Mouse (Mus musculus): ENCODE measurements around the gene 5730522E02Rik. TPM values are rescaled to one million over a fixed set of nuclear protein-coding genes. Genes with fewer than 3 reads are reported as not detected.

The 5730522E02Rik gene
- polyA plus RNA-seq, 1 experiment = 0.29 TPM

DNA sequence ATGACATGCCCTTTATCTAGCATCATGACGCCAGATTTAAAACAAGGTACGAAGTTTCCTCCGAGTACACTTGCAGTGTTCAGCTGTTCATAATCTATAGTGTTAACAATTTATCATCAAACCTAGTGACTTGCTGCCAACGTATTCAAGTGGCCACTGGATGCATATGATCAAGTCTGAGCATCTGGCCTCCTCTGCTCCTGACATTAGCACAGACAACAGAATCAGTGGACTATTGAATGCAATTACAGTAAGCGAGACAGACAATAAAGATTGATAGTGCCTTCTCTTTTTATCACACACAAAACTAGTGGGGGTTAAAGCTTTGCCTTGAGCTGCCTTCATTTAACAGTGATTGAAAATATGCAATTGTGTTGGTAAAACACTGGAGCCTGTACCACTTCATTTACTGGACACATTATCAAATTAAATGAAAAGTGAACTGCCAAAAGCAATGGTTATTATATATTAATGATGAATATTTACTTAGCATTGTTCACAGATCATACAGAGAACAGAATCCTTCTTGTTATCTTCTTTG is 231.8 kb downstream of the 5730522E02Rik start:
- Histone ChIP-seq H3K27me3 (ENCODE audit: control insufficient read depth, insufficient read depth, low read length) (no peaks in the 10 kb centered on the region), H3K27ac (ENCODE audit: insufficient read depth, low read length) (no peak overlapping the region), H3K36me3 (ENCODE audit: control insufficient read depth, insufficient read depth, low read length) (no peaks in the 10 kb centered on the region), H3K4me1 (ENCODE audit: control insufficient read depth, insufficient read depth, insufficient read length) (no peaks in the 10 kb centered on the region), H3K4me3 (ENCODE audit: extremely low read depth, insufficient read depth, insufficient read length) (no peak overlapping the region)
- no peak for DNase-seq (ENCODE audit: low read depth in 1 of 2, low spot score in 2 of 2)
- 81% methylated on average over 5 of the region's 5 CpGs for WGBS
- TF ChIP-seq POLR2A (IDR thresholded peaks at IDR 0.05; ENCODE audit: low read depth, low read length) (no peak), CTCF (IDR thresholded peaks at IDR 0.05; ENCODE audit: extremely low read depth, insufficient read depth, insufficient read length, insufficient replicate concordance) (no peak)

DNA sequence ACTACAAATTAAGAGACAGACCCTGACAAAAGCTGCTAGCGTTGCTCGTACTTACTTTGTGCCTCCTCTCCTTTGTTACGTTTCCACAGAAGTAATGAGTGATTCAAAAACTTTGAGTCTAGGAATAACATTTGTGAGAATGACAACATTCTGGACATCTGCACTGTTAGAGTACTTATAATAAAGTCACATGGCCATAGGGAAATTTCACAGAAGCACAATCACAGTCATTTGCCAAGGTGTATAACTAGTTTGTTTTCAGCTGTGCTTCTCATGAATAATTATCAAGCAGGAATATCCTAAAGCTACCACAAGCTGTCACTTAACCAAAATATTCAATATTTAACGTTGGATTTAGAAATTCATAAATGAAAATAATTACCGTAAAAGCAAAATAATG is 269.1 kb downstream of the 5730522E02Rik start:
- Histone ChIP-seq H3K27ac (ENCODE audit: insufficient read depth, low read length) (no peak overlapping the region), H3K27me3 (ENCODE audit: control insufficient read depth, insufficient read depth, low read length) (no peaks in the 10 kb centered on the region), H3K4me3 (ENCODE audit: extremely low read depth, insufficient read depth, insufficient read length) (no peak overlapping the region), H3K4me1 (ENCODE audit: control insufficient read depth, insufficient read depth, insufficient read length) (no peaks in the 10 kb centered on the region), H3K36me3 (ENCODE audit: control insufficient read depth, insufficient read depth, low read length) (no peaks in the 10 kb centered on the region)
- TF ChIP-seq CTCF (IDR thresholded peaks at IDR 0.05; ENCODE audit: extremely low read depth, insufficient read depth, insufficient read length, insufficient replicate concordance) = no peak
- no peak for TF ChIP-seq POLR2A (IDR thresholded peaks at IDR 0.05; ENCODE audit: low read depth, low read length)
- WGBS = 82% methylated on average over 5 of the region's 5 CpGs
- DNase-seq (ENCODE audit: low read depth in 1 of 2, low spot score in 2 of 2) = no peak

DNA sequence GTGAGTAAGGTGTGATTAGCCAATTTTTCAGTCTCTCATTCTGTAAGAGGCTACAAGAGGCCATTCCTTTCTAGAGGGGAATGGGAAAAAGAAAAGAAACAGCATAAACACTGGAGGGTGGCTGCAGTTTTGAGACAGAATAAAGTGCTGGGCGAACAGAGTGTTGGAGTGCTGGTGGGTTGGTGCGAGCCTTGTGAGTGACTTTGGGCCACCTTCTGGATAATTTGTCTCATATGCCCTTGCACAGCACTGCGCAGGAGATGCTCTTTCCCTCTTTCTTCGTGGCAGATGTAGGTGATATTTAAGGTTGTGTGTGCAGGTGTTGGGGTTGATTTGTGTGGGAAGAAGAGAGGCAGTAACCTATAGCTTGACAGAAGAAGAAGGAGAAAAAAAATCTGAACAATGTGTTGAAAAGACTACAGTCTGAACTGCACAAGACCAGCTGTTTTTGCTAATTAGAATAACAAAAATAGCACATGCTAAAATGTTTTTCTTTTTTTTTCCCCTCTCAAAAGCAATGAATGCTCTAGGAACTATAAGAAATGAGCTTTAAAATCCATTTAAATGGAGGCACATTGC is 269.8 kb downstream of the 5730522E02Rik start:
- H3K4me3 ChIP-seq (ENCODE audit: extremely low read depth, insufficient read depth, insufficient read length) = no peak overlapping the region
- H3K4me1 ChIP-seq (ENCODE audit: control insufficient read depth, insufficient read depth, insufficient read length) = no peaks in the 10 kb centered on the region
- no peak for DNase-seq (ENCODE audit: low read depth in 1 of 2, low spot score in 2 of 2)
- no peaks in the 10 kb centered on the region for H3K27me3 ChIP-seq (ENCODE audit: control insufficient read depth, insufficient read depth, low read length)
- H3K27ac ChIP-seq (ENCODE audit: insufficient read depth, low read length) = no peak overlapping the region
- WGBS = 84% methylated on average over 4 of the region's 4 CpGs
- TF ChIP-seq CTCF (IDR thresholded peaks at IDR 0.05; ENCODE audit: extremely low read depth, insufficient read depth, insufficient read length, insufficient replicate concordance) (no peak), POLR2A (IDR thresholded peaks at IDR 0.05; ENCODE audit: low read depth, low read length) (no peak)
- no peaks in the 10 kb centered on the region for H3K36me3 ChIP-seq (ENCODE audit: control insufficient read depth, insufficient read depth, low read length)

DNA sequence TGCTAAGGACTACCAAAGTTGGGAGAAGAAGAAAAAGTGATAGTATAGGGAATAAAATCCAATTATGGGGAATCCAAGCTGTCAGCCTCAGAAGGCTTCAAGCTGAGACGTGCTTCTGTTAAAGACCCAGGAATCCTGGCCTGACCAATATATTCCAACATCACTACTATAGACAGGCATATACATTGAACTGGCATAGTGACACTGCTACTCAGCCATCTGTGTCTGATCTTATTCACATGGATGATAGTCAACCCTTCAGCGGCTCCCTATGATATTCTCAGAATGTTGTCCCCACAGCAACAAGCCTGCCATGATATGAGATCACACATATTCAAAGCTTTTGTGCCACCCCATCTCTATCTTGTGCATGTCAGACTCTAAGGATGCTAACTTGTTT is 284.3 kb downstream of the 5730522E02Rik start:
- WGBS = 88% methylated on average over 2 of the region's 2 CpGs
- H3K4me1 ChIP-seq (ENCODE audit: control insufficient read depth, insufficient read depth, insufficient read length) = no peaks in the 10 kb centered on the region
- TF ChIP-seq CTCF (IDR thresholded peaks at IDR 0.05; ENCODE audit: extremely low read depth, insufficient read depth, insufficient read length, insufficient replicate concordance) = no peak
- no peak for TF ChIP-seq POLR2A (IDR thresholded peaks at IDR 0.05; ENCODE audit: low read depth, low read length)
- no peaks in the 10 kb centered on the region for H3K36me3 ChIP-seq (ENCODE audit: control insufficient read depth, insufficient read depth, low read length)
- H3K27ac ChIP-seq (ENCODE audit: insufficient read depth, low read length) = no peak overlapping the region
- no peak for DNase-seq (ENCODE audit: low read depth in 1 of 2, low spot score in 2 of 2)
- no peaks in the 10 kb centered on the region for H3K27me3 ChIP-seq (ENCODE audit: control insufficient read depth, insufficient read depth, low read length)
- H3K4me3 ChIP-seq (ENCODE audit: extremely low read depth, insufficient read depth, insufficient read length) = no peak overlapping the region

- TF ChIP-seq POLR2A (IDR thresholded peaks at IDR 0.05; ENCODE audit: low read depth, low read length) = no peak
- no peak for TF ChIP-seq CTCF (IDR thresholded peaks at IDR 0.05; ENCODE audit: extremely low read depth, insufficient read depth, insufficient read length, insufficient replicate concordance)
- 79% methylated on average over 2 of the region's 2 CpGs for WGBS
- no peak overlapping the region for H3K4me3 ChIP-seq (ENCODE audit: extremely low read depth, insufficient read depth, insufficient read length)
- no peaks in the 10 kb centered on the region for H3K36me3 ChIP-seq (ENCODE audit: control insufficient read depth, insufficient read depth, low read length)
- DNase-seq (ENCODE audit: low read depth in 1 of 2, low spot score in 2 of 2) = no peak
- H3K4me1 ChIP-seq (ENCODE audit: control insufficient read depth, insufficient read depth, insufficient read length) = no peaks in the 10 kb centered on the region
- H3K27me3 ChIP-seq (ENCODE audit: control insufficient read depth, insufficient read depth, low read length) = no peaks in the 10 kb centered on the region
- H3K27ac ChIP-seq (ENCODE audit: insufficient read depth, low read length) = no peak overlapping the region
Measured at GRCm38 (mm10) chr11:25902321-25902720, 308.2 kb downstream of the 5730522E02Rik start.

GRCm38 (mm10) chr11:25901666-25902065 is 308.9 kb downstream of the 5730522E02Rik start:
- no peaks in the 10 kb centered on the region for H3K27me3 ChIP-seq (ENCODE audit: control insufficient read depth, insufficient read depth, low read length)
- H3K36me3 ChIP-seq (ENCODE audit: control insufficient read depth, insufficient read depth, low read length) = no peaks in the 10 kb centered on the region
- H3K4me1 ChIP-seq (ENCODE audit: control insufficient read depth, insufficient read depth, insufficient read length) = no peaks in the 10 kb centered on the region
- DNase-seq (ENCODE audit: low read depth in 1 of 2, low spot score in 2 of 2) = no peak
- 65% methylated on average over 2 of the region's 2 CpGs for WGBS
- TF ChIP-seq CTCF (IDR thresholded peaks at IDR 0.05; ENCODE audit: extremely low read depth, insufficient read depth, insufficient read length, insufficient replicate concordance) (no peak), POLR2A (IDR thresholded peaks at IDR 0.05; ENCODE audit: low read depth, low read length) (no peak)
- H3K27ac ChIP-seq (ENCODE audit: insufficient read depth, low read length) = no peak overlapping the region
- no peak overlapping the region for H3K4me3 ChIP-seq (ENCODE audit: extremely low read depth, insufficient read depth, insufficient read length)

GRCm38 (mm10) chr11:25893906-25894305 is 316.7 kb downstream of the 5730522E02Rik start:
- 87% methylated on average over 3 of the region's 3 CpGs for WGBS
- H3K4me1 ChIP-seq (ENCODE audit: control insufficient read depth, insufficient read depth, insufficient read length) = no peaks in the 10 kb centered on the region

More at GRCm38 (mm10) chr11:25893906-25894305, 316.7 kb downstream of the 5730522E02Rik start:
- Histone ChIP-seq H3K36me3 (ENCODE audit: control insufficient read depth, insufficient read depth, low read length) (no peaks in the 10 kb centered on the region), H3K27ac (ENCODE audit: insufficient read depth, low read length) (no peak overlapping the region), H3K27me3 (ENCODE audit: control insufficient read depth, insufficient read depth, low read length) (no peaks in the 10 kb centered on the region), H3K4me3 (ENCODE audit: extremely low read depth, insufficient read depth, insufficient read length) (no peak overlapping the region)
- TF ChIP-seq POLR2A (IDR thresholded peaks at IDR 0.05; ENCODE audit: low read depth, low read length) (no peak), CTCF (IDR thresholded peaks at IDR 0.05; ENCODE audit: extremely low read depth, insufficient read depth, insufficient read length, insufficient replicate concordance) (no peak)
- DNase-seq (ENCODE audit: low read depth in 1 of 2, low spot score in 2 of 2) = no peak
